Mouse (Mus musculus): ENCODE results near the gene Fam25c.

GRCm38 (mm10) chr14:34302681-34303242 lies 52.5 kb downstream of the Fam25c start:
- TF ChIP-seq CTCF (IDR thresholded peaks at IDR 0.05; ENCODE audit: low read depth), result no peak
- TF ChIP-seq EP300 (IDR thresholded peaks at IDR 0.05; ENCODE audit: low read depth), result no peak

All from liver, embryonic 14.5 days (tissue).